Mouse (Mus musculus) lung, adult 2 months (tissue): ENCODE results near the gene 4930402F06Rik.

ENCODE experiments used
- CTCF ChIP-seq: fragments of 200-500 bp; IDR thresholded peaks from 2 replicates; pipeline ENCODE4 v1.5.1; 2011; ENCODE audit warnings: mild to moderate bottlenecking, low read length, control low read depth; ENCODE audit not compliant: insufficient read depth
- POLR2A ChIP-seq: fragments of 200-500 bp; IDR thresholded peaks from 2 replicates; pipeline ENCODE4 v1.6.1; 2011; ENCODE audit warnings: low read depth, mild to moderate bottlenecking, control low read depth, low read length, borderline replicate concordance; ENCODE audit errors: extremely low read depth

- no peak for TF ChIP-seq POLR2A
- TF ChIP-seq CTCF: no peak
These were observed 59.6 kb downstream of the 4930402F06Rik start for GRCm38 (mm10) chr2:35337419-35337818.
